Comparison of ENCODE assay signal across 9 mouse cellular contexts in the genomic region with DNA sequence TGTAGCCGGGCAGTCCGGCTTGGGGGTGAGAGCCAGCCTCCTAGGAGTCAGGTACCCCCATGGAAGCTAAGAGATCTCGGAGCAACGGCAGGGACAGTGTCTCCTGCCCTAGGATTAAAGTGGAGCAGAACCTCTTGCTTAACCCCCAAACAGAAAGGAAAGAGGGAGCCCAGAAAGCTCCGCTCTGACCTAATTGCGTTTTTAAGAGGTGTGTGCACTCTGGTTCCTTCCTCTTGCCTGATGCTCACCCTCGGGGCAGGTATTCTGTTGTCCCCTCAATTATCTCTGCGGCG. TPM values are rescaled to one million over a fixed set of nuclear protein-coding genes. Genes with fewer than 3 reads are reported as not detected.
DNase-seq lines count a peak whose midpoint lies in the region; ATAC-seq and TF ChIP-seq lines count a peak whose summit lies in the region.
"Had no signal": no experiment of that assay in that cellular context is flagged by ENCODE, and none has a peak within 500 bp of the region (broad histone marks: within the 10 kb centered on the region; RNA-seq: fewer than 3 reads in every experiment).

No protein-coding gene starts in this region.

- no peak overlapping the region for H3K27ac ChIP-seq in lung, embryonic 16.5 days (ENCODE audit: low read length)
- no peak overlapping the region for H3K27ac ChIP-seq in forebrain, postnatal 0 days (ENCODE audit: low read depth, low read length)
- no peak overlapping the region for H3K27ac ChIP-seq in limb, embryonic 14.5 days (replicated peaks; ENCODE audit: low read depth, low read length)
- no peak overlapping the region for H3K27ac ChIP-seq in small intestine, adult 2 months (ENCODE audit: insufficient read depth, low read depth, low read length)

- peak overlapping the region; percentile 57 for H3K9ac ChIP-seq in lung, embryonic 16.5 days (ENCODE audit: low read length)
- H3K9ac ChIP-seq in forebrain, postnatal 0 days = peak overlapping the region; percentile 31; the same call in 1 of the 2 replicates
- H3K9ac ChIP-seq in limb, embryonic 14.5 days (ENCODE audit: low read depth, low read length, severe bottlenecking) = peak overlapping the region; percentile 50

- no peak for TF ChIP-seq POLR2A in limb, embryonic 14.5 days (IDR thresholded peaks at IDR 0.05; ENCODE audit: borderline replicate concordance, extremely low read depth, insufficient read depth, insufficient read length)
- TF ChIP-seq POLR2A in small intestine, adult 2 months (IDR thresholded peaks at IDR 0.05; ENCODE audit: low read depth, low read length) = no peak

- WGBS in lung, embryonic 16.5 days = 20% methylated on average over 9 of the region's 9 CpGs
- 24% methylated on average over 9 of the region's 9 CpGs for WGBS in forebrain, postnatal 0 days
- WGBS in limb, embryonic 14.5 days = 12% methylated on average over 9 of the region's 9 CpGs
- 25% methylated on average over 9 of the region's 9 CpGs for WGBS in small intestine, adult 2 months

- peak overlapping the region; percentile 52 for H3K4me3 ChIP-seq in lung, embryonic 16.5 days (ENCODE audit: low read length)
- peak overlapping the region; percentile 45 for H3K4me3 ChIP-seq in forebrain, postnatal 0 days (ENCODE audit: low read depth, low read length)
- peak overlapping the region; percentile 51 for H3K4me3 ChIP-seq in limb, embryonic 14.5 days (replicated peaks; ENCODE audit: low read length)
- H3K4me3 ChIP-seq in small intestine, adult 2 months (ENCODE audit: low read depth, low read length) = peak overlapping the region; percentile 62

- peaks cover 33% of the 10 kb centered on the region for H3K27me3 ChIP-seq in lung, embryonic 16.5 days (ENCODE audit: control insufficient read depth, insufficient read depth, low read depth, low read length)
- H3K27me3 ChIP-seq in forebrain, postnatal 0 days (ENCODE audit: insufficient read depth, low read length) = peaks cover 15% of the 10 kb centered on the region; the same call in 1 of the 2 replicates
- H3K27me3 ChIP-seq in limb, embryonic 14.5 days (ENCODE audit: control insufficient read depth, insufficient read depth, low read length) = peaks cover 31% of the 10 kb centered on the region
- H3K27me3 ChIP-seq in small intestine, adult 2 months (ENCODE audit: control insufficient read depth, insufficient read depth, low read length) = peaks cover 30% of the 10 kb centered on the region

- no peaks in the 10 kb centered on the region for H3K9me3 ChIP-seq in lung, embryonic 16.5 days (ENCODE audit: control insufficient read depth, low read length)
- H3K9me3 ChIP-seq in forebrain, postnatal 0 days (ENCODE audit: low read length) = no peaks in the 10 kb centered on the region
- H3K9me3 ChIP-seq in limb, embryonic 14.5 days (ENCODE audit: control insufficient read depth, low read length) = no peaks in the 10 kb centered on the region

- H3K4me1 ChIP-seq in lung, embryonic 16.5 days (replicated peaks; ENCODE audit: control insufficient read depth, insufficient read depth, low read length) = peaks cover 18% of the 10 kb centered on the region
- 0 out of 2 replicates have a peak, but pooled peaks cover 3% of the 10 kb centered on the region for H3K4me1 ChIP-seq in forebrain, postnatal 0 days (ENCODE audit: insufficient read depth)
- H3K4me1 ChIP-seq in limb, embryonic 14.5 days (ENCODE audit: control insufficient read depth, insufficient read depth, low read length) = peaks cover 12% of the 10 kb centered on the region
- peaks cover 5% of the 10 kb centered on the region for H3K4me1 ChIP-seq in small intestine, adult 2 months (ENCODE audit: control insufficient read depth, insufficient read depth, insufficient read length, low read length)

- ATAC-seq in lung, embryonic 16.5 days (ENCODE audit: low read depth) = no peak
- ATAC-seq in forebrain, postnatal 0 days = no peak
- ATAC-seq in limb, embryonic 14.5 days (ENCODE audit: low FRiP score, low read depth) = no peak
- no peak for ATAC-seq in granulocyte monocyte progenitor cell, adult 5-6 weeks (replicated peaks; ENCODE audit: poor library complexity, severe bottlenecking)

- no peak for TF ChIP-seq CTCF in forebrain, postnatal 0 days (IDR thresholded peaks at IDR 0.05; ENCODE audit: low read depth)
- TF ChIP-seq CTCF in small intestine, adult 2 months (IDR thresholded peaks at IDR 0.05; ENCODE audit: extremely low read depth, insufficient read length, insufficient replicate concordance, low read depth, low read length) = no peak

- peak overlapping the region; percentile 87 for H3K4me2 ChIP-seq in lung, embryonic 16.5 days (ENCODE audit: low read depth, low read length)
- H3K4me2 ChIP-seq in forebrain, postnatal 0 days (ENCODE audit: low read depth) = peak overlapping the region; percentile 67
- peak overlapping the region; percentile 93 for H3K4me2 ChIP-seq in limb, embryonic 14.5 days (replicated peaks; ENCODE audit: low read depth, low read length, severe bottlenecking)

- H3K36me3 ChIP-seq in lung, embryonic 16.5 days (ENCODE audit: control insufficient read depth, insufficient read depth, low read length) = no peaks in the 10 kb centered on the region
- H3K36me3 ChIP-seq in forebrain, postnatal 0 days (ENCODE audit: insufficient read depth) = no peaks in the 10 kb centered on the region
- no peaks in the 10 kb centered on the region for H3K36me3 ChIP-seq in limb, embryonic 14.5 days (ENCODE audit: control insufficient read depth, insufficient read depth, low read length)
- H3K36me3 ChIP-seq in small intestine, adult 2 months (ENCODE audit: control insufficient read depth, insufficient read depth, low read length) = no peaks in the 10 kb centered on the region

- no peak for DNase-seq in lung, postnatal 4 days
- DNase-seq in forebrain, postnatal 0 days = no peak
- DNase-seq in limb, embryonic 14.5 days (ENCODE audit: low spot score) = no peak
- no peak for DNase-seq in layer of hippocampus, adult 8-10 months (ENCODE audit: low spot score in 2 of 2)
- DNase-seq in lung, postnatal 10 days = no peak

RNA-seq across cellular contexts. Expression of gene Tcf15, which starts 0.7 kb away (rescaled TPM):
- polyA plus RNA-seq in lung, embryonic 16.5 days (2015; fragmentation: Nextera tagmentation; extraction: Ambion mirVana) = 4.7 and 6.1 TPM in 2 replicates
- total RNA-seq in forebrain, postnatal 0 days (2014; rRNA removed) = 1.6 TPM in 1 of 2 replicates, not detected in the other
- polyA plus RNA-seq in forebrain, postnatal 0 days (2015; fragmentation: Nextera tagmentation; extraction: Ambion mirVana) = 0.69 and 1.1 TPM in 2 replicates
- 9.4 and 12.2 TPM in 2 replicates for polyA plus RNA-seq in limb, embryonic 14.5 days (2012; rRNA removed)
- polyA plus RNA-seq in limb, embryonic 14.5 days (2014; fragmentation: Nextera tagmentation; extraction: Ambion mirVana) = 11.0 and 11.8 TPM in 2 replicates
- polyA plus RNA-seq in small intestine, adult 2 months (2012; rRNA removed) = 5.6 and 6.4 TPM in 2 replicates
- 1 to 10 TPM; 2.0 to 3.9 (median 2.7) TPM for total RNA-seq in layer of hippocampus, adult 8-10 months (2022)
- not detected in 2 replicates for total RNA-seq in granulocyte monocyte progenitor cell, adult 5-6 weeks (2014; fragmentation: Nextera tagmentation)
- not detected in 2 replicates for total RNA-seq in granulocyte monocyte progenitor cell, adult 5-6 weeks (2017)
- total RNA-seq: neutrophil, adult 5-6 weeks had no signal

RNA-seq across cellular contexts. Expression of gene Srxn1, which starts 38.8 kb away (rescaled TPM):
- 5.7 and 5.9 TPM in 2 replicates for polyA plus RNA-seq in lung, embryonic 16.5 days (2015; fragmentation: Nextera tagmentation; extraction: Ambion mirVana)
- 18.4 and 27.3 TPM in 2 replicates for total RNA-seq in forebrain, postnatal 0 days (2014; rRNA removed)
- polyA plus RNA-seq in forebrain, postnatal 0 days (2015; fragmentation: Nextera tagmentation; extraction: Ambion mirVana) = 11.9 and 16.4 TPM in 2 replicates
- polyA plus RNA-seq in limb, embryonic 14.5 days (2012; rRNA removed) = 11.2 and 13.0 TPM in 2 replicates
- polyA plus RNA-seq in limb, embryonic 14.5 days (2014; fragmentation: Nextera tagmentation; extraction: Ambion mirVana) = 9.1 and 9.5 TPM in 2 replicates
- polyA plus RNA-seq in small intestine, adult 2 months (2012; rRNA removed) = 184 and 579 TPM in 2 replicates
- 10 to 100 TPM; 65.7 to 77.7 (median 72.6) TPM for total RNA-seq in layer of hippocampus, adult 8-10 months (2022)
- 0.47 and 5.5 TPM in 2 replicates for total RNA-seq in granulocyte monocyte progenitor cell, adult 5-6 weeks (2014; fragmentation: Nextera tagmentation)
- 1.3 and 2.0 TPM in 2 replicates for total RNA-seq in granulocyte monocyte progenitor cell, adult 5-6 weeks (2017)

Comparison
In these comparisons a context has a peak if more than half of its experiments do, and no peak if none do; other contexts are left out.
1. RNA of gene Srxn1, which starts 38.8 kb away (polyA plus RNA-seq): 184 to 579 TPM in small intestine, adult 2 months; 11.9 to 16.4 TPM in forebrain, postnatal 0 days, 9.1 to 13.0 TPM in limb, embryonic 14.5 days and 5.7 to 5.9 TPM in lung, embryonic 16.5 days; every median in the first group is over 10 times any median in the second.
2. Peak in every context shown above with its lines, with median percentiles within 50 percentile points of each other: H3K4me2 ChIP-seq, H3K4me3 ChIP-seq and H3K9ac ChIP-seq.